Mouse (Mus musculus) MEL-GATA-1-ER (cell line): ENCODE data around the gene Hist1h2ae.
"Not testable (repeated sequence)": the region's sequence is repeated elsewhere in the genome, so short reads cannot be mapped to it uniquely, and the experiment has no call there.

Experiments
- DNase-seq: peaks from one replicate; pipeline ENCODE4 v3.0.0-alpha.2; 2012; ENCODE audit warnings: low read depth; ENCODE audit errors: extremely low read depth

Gene Hist1h2ae

GRCm38 (mm10) chr13:23584331-23584730, 13.3 kb upstream of the Hist1h2ae start:
- no peak for DNase-seq

- no peak for DNase-seq
Measured at GRCm38 (mm10) chr13:23583387-23584068, 12.5 kb upstream of the Hist1h2ae start.

GRCm38 (mm10) chr13:23582219-23583056, 11.4 kb upstream of the Hist1h2ae start:
- no peak for DNase-seq

GRCm38 (mm10) chr13:23581408-23582218, 10.6 kb upstream of the Hist1h2ae start, which contains the start of gene Hist1h4d:
TSS of gene Hist1h4d (plus strand) at chr13:23581598.
- peak; percentile 95 for DNase-seq

- no peak for DNase-seq
Measured at GRCm38 (mm10) chr13:23577835-23578234, 6.8 kb upstream of the Hist1h2ae start.

- DNase-seq, result no peak
Measured at GRCm38 (mm10) chr13:23576906-23577639, 6.1 kb upstream of the Hist1h2ae start.

- peak; percentile 58 for DNase-seq
Measured at GRCm38 (mm10) chr13:23576351-23576881, 5.4 kb upstream of the Hist1h2ae start.

GRCm38 (mm10) chr13:23575864-23576313, 4.9 kb upstream of the Hist1h2ae start:
- DNase-seq, result not testable (repeated sequence)

- DNase-seq, result peak; percentile 95
Measured at GRCm38 (mm10) chr13:23575271-23575851, 4.3 kb upstream of the Hist1h2ae start, which contains the start of gene Hist1h3d. TSS of gene Hist1h3d (plus strand) at chr13:23575763.

GRCm38 (mm10) chr13:23574546-23575170, 3.6 kb upstream of the Hist1h2ae start:
- DNase-seq, result peak; percentile 56

GRCm38 (mm10) chr13:23573898-23574524, 3.0 kb upstream of the Hist1h2ae start, which contains the start of the genes Hist1h2bf and Hist1h2ad:
TSS of gene Hist1h2bf (minus strand) at chr13:23574196.
TSS of gene Hist1h2ad (plus strand) at chr13:23574381.
- DNase-seq, result peak; percentile 99

GRCm38 (mm10) chr13:23573034-23573897, 2.2 kb upstream of the Hist1h2ae start:
- not testable (repeated sequence) for DNase-seq

- peak; percentile 66 for DNase-seq
Measured at GRCm38 (mm10) chr13:23572218-23573033, 1.4 kb upstream of the Hist1h2ae start.

GRCm38 (mm10) chr13:23571504-23572217, 641 bp upstream of the Hist1h2ae start:
- DNase-seq, result not testable (repeated sequence)

- DNase-seq, result peak; percentile 63
Measured at GRCm38 (mm10) chr13:23570261-23571021, 579 bp downstream of the Hist1h2ae start.

GRCm38 (mm10) chr13:23564482-23564881, 6.5 kb downstream of the Hist1h2ae start:
- no peak for DNase-seq
